Mouse (Mus musculus) adrenal gland, postnatal 0 days (tissue): Measurements from ENCODE around the gene Fam241b. TPM values are rescaled to one million over a fixed set of nuclear protein-coding genes. Genes with fewer than 3 reads are reported as not detected.

Experiments
- polyA plus RNA-seq: library from polyadenylated mRNA; unstranded; fragments of >200 nt; fragmentation: Nextera tagmentation; extraction: Ambion mirVana; gene quantifications from 2 replicates; pipeline ENCODE4 v1.2.1, GENCODE M21; 2015

The Fam241b gene
- polyA plus RNA-seq = 18.0 and 20.3 TPM in 2 replicates

DNA sequence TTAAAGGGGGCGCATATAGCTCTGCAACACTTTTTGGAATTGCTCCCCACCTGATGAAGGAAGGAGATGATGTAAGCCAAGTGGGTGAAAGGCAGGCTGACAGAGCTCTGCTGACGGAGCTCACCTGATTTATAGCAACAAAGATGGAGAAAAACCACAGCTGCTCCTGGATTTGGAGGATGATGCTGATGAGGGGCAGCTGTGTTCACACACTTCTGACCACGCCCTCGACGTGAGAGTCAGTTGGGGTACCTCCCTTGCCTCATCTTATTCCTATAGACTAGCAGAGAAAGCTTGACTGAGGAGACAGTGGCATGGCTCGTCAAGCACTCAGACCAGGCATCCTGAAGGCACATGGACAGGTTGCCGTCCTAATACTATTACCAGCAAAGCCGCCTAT, at the start of gene Fam241b:
TSS of gene Fam241b (minus strand) at position 101 of the 400 bp plus-strand sequence.

DNA sequence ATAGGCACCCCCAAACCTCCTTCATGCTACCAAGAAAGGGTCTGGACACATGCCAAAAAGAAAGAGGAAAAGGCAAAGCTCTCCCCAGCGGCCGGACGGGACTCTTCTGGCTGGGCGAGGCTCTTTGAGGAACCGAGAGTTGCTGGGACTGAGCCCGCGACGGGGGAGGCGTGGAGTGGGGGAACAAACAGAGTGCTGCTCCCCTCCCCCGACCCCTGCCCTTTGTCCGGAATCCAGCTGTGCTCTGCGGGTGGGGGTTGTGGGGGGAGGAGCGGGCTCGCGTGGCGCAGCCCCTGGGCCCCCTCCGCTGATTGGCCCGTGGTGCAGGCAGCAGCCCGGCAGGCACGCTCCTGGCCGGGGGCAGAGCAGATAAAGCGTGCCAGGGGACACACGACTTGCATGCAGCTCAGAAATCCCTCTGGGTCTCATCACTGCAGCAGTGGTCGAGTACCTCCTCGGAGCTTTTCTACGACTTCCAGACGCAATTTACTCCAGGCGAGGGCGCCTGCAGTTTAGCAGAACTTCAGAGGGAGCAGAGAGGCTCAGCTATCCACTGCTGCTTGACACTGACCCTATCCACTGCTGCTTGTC, 10.9 kb downstream of the Fam241b start, which contains the start of gene Neurog3:
TSS of gene Neurog3 (plus strand) at position 400 of the 591 bp plus-strand sequence.

Other genes starting within 250 kb of the Fam241b start
- 5.9 and 10.0 TPM in 2 replicates for gene Col13a1, start 164.8 kb downstream of the Fam241b start, polyA plus RNA-seq
- not detected in 2 replicates for gene Neurog3, start 10.8 kb downstream of the Fam241b start, polyA plus RNA-seq
- gene Tspan15, start 87.3 kb upstream of the Fam241b start, polyA plus RNA-seq = 21.3 and 32.3 TPM in 2 replicates
- 5.8 and 15.6 TPM in 2 replicates for gene Tacr2, start 108.5 kb upstream of the Fam241b start, polyA plus RNA-seq
- gene Hk1, start 236.0 kb upstream of the Fam241b start, polyA plus RNA-seq = 25.0 and 35.6 TPM in 2 replicates